Mouse (Mus musculus) cerebellum, adult 11 months (tissue): Measurements from ENCODE around the gene Snrnp25.

Source experiments
- DNase-seq: peaks from one replicate; pipeline ENCODE4 v3.0.0; 2022

Snrnp25 gene

GRCm38 (mm10) chr11:32205058-32205873, at the start of gene Snrnp25:
Gene Snrnp25 (plus strand): TSS chr11:32205415.
- DNase-seq: peak; percentile 95

GRCm38 (mm10) chr11:32156854-32157630, 48.2 kb upstream of the Snrnp25 start:
- no peak for DNase-seq

GRCm38 (mm10) chr11:32157791-32158594, 47.2 kb upstream of the Snrnp25 start:
- no peak for DNase-seq

GRCm38 (mm10) chr11:32159176-32159575, 46.0 kb upstream of the Snrnp25 start:
- DNase-seq: no peak

GRCm38 (mm10) chr11:32160341-32160740, 44.9 kb upstream of the Snrnp25 start:
- no peak for DNase-seq

GRCm38 (mm10) chr11:32161500-32161899, 43.7 kb upstream of the Snrnp25 start:
- peak; percentile 20 for DNase-seq

- peak; percentile 74 for DNase-seq
Measured at GRCm38 (mm10) chr11:32161922-32162804, 43.1 kb upstream of the Snrnp25 start.

- DNase-seq: no peak
Measured at GRCm38 (mm10) chr11:32166683-32167082, 38.5 kb upstream of the Snrnp25 start.

- no peak for DNase-seq
Measured at GRCm38 (mm10) chr11:32178506-32178905, 26.7 kb upstream of the Snrnp25 start.

GRCm38 (mm10) chr11:32181246-32181645, 24.0 kb upstream of the Snrnp25 start:
- no peak for DNase-seq

GRCm38 (mm10) chr11:32181973-32182868, 23.0 kb upstream of the Snrnp25 start:
- DNase-seq: peak; percentile 83

- DNase-seq: no peak
Measured at GRCm38 (mm10) chr11:32184469-32184868, 20.7 kb upstream of the Snrnp25 start.

GRCm38 (mm10) chr11:32186031-32186430, 19.2 kb upstream of the Snrnp25 start:
- no peak for DNase-seq

- DNase-seq: no peak
Measured at GRCm38 (mm10) chr11:32187256-32187655, 18.0 kb upstream of the Snrnp25 start.

GRCm38 (mm10) chr11:32188881-32189280, 16.3 kb upstream of the Snrnp25 start:
- DNase-seq: no peak

- no peak for DNase-seq
Measured at GRCm38 (mm10) chr11:32189434-32189833, 15.8 kb upstream of the Snrnp25 start.

- no peak for DNase-seq
Measured at GRCm38 (mm10) chr11:32190119-32190518, 15.1 kb upstream of the Snrnp25 start.

GRCm38 (mm10) chr11:32190603-32191110, 14.6 kb upstream of the Snrnp25 start:
- DNase-seq: no peak

- no peak for DNase-seq
Measured at GRCm38 (mm10) chr11:32193156-32193555, 12.1 kb upstream of the Snrnp25 start.

- no peak for DNase-seq
Measured at GRCm38 (mm10) chr11:32194086-32194485, 11.1 kb upstream of the Snrnp25 start.

GRCm38 (mm10) chr11:32194626-32195025, 10.6 kb upstream of the Snrnp25 start:
- DNase-seq: no peak
